Mouse (Mus musculus): Measurements from ENCODE around the gene Vmn2r116.
"Not testable (repeated sequence)": the region's sequence is repeated elsewhere in the genome, so short reads cannot be mapped to it uniquely, and the experiment has no call there.

The Vmn2r116 gene

GRCm38 (mm10) chr17:23384304-23384703 is at the start of gene Vmn2r116:
Gene Vmn2r116 (plus strand): TSS chr17:23384604.
- DNase-seq (ENCODE audit: low spot score), result not testable (repeated sequence)

GRCm38 (mm10) chr17:23343441-23343840 is 41.0 kb upstream of the Vmn2r116 start, which contains the start of gene Vmn2r115:
Gene Vmn2r115 (plus strand): TSS chr17:23343741.
- not testable (repeated sequence) for DNase-seq (ENCODE audit: low spot score)

GRCm38 (mm10) chr17:23351644-23352043 is 32.8 kb upstream of the Vmn2r116 start:
- DNase-seq (ENCODE audit: low spot score), result no peak

- no peak for DNase-seq (ENCODE audit: low spot score)
Observed at GRCm38 (mm10) chr17:23433150-23433679, 48.8 kb downstream of the Vmn2r116 start.
